Mouse (Mus musculus) brain, adult 2 months (tissue): ENCODE measurements at regions not wholly inside any gene's neighbourhood (a gene's known extent, or its start where the extent isn't known, plus 50 kb on each side); places are given as distances from the start of the nearest gene placed in this dataset.
A peak's percentile ranks its signal among the peaks of the same experiment; 100 is the strongest.

Experiments used
- DNase-seq: peaks from one replicate; pipeline ENCODE4 v3.0.0; 2011; ENCODE audit warnings: low read depth, low spot score

DNA sequence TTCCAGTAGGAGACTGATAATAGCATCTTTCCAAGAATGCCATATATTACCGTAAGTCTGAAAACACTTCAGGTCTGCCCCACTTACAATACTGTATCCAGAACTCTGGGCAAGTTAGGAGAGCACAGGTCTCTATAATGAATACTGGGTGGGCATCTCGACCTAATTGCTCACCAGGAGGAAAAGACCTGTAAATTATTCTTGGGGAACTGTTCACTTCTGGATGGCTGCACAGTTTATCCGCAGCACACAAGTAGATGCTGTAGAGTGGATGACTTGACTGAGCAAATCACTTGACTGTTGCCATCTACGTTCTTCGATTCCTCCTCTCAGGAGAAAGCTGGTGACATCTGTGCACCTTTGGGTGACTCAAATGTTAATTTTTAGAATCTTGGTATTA lies 159.8 kb downstream of the Rpl36a-ps1 start:
- DNase-seq = no peak

- no peak for DNase-seq
These were observed 160.7 kb downstream of the Rpl36a-ps1 start for GRCm38 (mm10) chr14:98833230-98833999.

DNA sequence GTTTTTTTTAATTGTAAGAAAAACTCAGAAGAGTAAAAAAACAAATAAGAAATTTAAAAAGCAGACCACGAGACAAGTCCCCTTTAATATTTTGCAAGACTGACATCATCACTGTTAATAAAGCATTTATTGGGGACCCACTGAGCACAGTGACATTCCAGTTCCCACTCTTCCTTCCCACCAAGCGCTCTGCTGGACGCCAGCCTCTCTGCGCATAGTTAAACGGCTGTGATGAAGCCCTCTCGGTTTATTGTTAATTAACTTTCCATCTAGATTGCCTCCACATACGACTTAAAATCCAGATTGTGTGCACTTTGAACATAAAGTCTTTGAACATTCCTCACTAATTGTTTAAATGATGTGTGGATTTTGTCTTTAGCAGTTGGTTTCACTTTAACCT lies 161.7 kb downstream of the Rpl36a-ps1 start:
- DNase-seq = no peak

DNA sequence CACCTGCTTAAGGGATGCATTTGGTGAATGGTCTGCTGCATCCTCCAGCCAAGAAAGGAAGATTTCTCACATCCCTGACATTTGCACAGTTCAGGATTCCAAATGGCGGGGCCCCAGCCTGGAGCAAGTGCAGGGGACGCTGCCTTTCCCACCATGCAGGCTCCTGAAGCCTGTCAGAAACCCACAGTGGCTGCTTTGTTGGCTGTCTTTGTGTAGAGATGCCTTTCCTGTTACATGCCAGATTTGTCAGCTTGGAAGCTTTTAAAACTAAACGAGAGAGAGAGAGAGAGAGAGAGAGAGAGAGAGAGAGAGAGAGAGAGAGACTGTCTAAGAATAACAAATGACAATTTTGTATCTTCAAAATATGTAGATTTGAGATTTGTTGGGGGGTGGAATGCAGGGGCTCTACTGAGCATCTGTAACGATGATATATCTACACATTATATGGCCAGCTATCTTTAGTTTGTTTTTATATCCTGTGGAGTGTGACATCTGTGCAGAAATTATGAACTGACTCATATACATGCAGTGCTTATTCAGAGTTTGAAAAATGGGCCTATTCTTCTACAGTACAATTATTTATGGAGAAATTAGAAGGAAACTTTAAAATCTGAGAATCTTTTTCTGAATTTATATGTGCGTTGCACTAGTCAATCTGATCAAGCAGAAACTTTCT lies 164.0 kb downstream of the Rpl36a-ps1 start:
- DNase-seq = peak; percentile 16

- DNase-seq = no peak
These were observed 166.6 kb downstream of the Rpl36a-ps1 start for GRCm38 (mm10) chr14:98827490-98827889.

GRCm38 (mm10) chr14:98813657-98814056 lies 180.5 kb downstream of the Rpl36a-ps1 start:
- no peak for DNase-seq

DNA sequence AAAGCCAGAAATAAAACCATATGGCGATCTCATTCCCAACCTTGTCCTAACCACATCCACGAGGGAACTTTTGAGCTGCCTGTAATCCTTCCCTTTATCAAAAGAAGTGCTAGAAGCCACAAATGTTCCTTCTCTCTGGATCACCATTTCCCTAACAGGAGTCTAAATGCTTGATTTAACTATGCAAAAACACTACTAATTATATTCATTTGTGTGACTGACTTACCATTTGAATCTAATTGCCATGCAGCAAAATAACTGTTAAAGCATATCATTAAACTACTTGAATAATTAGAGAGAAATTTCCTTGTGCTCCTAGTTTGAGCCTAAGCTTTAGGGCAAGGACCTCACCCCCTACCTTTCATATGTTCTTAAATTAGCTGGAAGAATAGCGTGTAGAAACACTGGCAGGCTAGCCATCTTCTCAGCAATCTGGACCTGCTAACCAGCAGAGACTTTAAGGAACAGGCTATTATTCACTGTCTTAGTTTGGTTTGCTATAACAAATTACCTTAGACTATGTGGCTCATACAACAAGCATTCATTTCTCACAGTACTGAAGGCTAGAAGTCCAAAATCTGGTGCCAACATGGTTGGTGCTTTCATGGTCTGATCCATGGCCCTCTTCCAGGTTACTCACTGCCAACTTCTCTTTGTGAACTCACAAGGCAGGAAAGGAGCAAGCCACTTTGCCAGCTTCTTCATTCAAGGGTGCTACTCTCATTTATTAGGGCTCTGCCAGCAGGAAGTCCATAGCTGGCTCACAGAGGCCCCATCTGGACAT lies 183.7 kb downstream of the Rpl36a-ps1 start:
- peak; percentile 37 for DNase-seq

GRCm38 (mm10) chr14:98808117-98808516 lies 186.0 kb downstream of the Rpl36a-ps1 start:
- no peak for DNase-seq

DNA sequence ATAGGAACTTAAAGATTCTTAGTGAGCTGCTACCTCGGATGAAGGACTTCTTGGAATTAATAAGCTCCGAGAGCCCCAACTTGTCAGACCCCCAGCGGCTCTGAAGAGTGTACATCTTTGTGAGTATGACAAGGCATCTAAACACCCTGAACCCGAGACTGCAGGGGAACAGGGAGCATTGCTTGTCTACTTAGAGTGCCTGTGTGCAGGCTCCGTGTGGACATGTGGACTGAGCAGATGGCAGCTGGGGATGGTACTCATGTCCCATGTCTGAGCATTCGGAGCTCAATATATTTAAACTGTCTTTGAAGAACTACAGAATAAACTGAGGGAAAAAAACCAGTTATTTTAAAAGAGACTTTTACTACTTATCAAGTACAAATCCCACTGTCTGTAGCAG lies 189.1 kb downstream of the Rpl36a-ps1 start:
- peak; percentile 31 for DNase-seq

DNA sequence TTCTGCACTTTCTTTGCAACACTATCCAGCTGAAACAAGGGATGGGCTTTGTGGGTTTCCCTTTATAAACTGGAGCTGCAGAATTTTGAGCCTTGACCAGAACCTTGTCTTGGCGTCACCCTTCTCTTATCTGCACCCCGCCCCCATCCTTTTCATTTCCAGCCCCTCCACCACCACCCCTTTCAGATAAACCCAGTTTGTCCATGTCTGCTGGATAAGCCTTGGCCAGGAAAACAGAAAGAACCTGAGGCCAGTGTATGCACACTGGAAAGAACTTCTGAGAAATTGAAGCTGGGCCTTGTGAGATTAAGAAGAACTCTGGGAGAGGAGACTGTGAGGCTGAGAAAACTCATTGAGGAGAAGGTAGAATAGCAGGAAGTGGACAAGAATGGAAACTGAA lies 192.8 kb downstream of the Rpl36a-ps1 start:
- no peak for DNase-seq

DNA sequence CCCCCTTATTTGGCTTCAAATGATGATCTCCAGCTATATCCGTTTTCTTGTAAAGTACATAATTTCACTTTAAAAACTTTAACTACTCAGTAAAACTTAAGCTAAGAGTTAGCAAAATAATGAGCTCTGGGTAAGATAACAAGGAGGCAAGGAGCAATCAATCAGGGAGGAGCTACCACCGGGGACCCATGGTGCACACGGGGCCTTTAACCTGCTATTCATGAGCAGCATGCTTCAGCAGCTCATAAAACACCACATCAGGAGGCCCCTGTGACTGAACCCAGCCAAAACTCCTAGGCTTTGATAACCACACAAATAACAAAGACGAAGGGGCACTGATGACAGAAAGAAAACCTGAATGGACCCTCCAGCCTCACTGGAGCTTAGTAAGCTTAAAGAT lies 202.1 kb downstream of the Rpl36a-ps1 start:
- DNase-seq = no peak

DNA sequence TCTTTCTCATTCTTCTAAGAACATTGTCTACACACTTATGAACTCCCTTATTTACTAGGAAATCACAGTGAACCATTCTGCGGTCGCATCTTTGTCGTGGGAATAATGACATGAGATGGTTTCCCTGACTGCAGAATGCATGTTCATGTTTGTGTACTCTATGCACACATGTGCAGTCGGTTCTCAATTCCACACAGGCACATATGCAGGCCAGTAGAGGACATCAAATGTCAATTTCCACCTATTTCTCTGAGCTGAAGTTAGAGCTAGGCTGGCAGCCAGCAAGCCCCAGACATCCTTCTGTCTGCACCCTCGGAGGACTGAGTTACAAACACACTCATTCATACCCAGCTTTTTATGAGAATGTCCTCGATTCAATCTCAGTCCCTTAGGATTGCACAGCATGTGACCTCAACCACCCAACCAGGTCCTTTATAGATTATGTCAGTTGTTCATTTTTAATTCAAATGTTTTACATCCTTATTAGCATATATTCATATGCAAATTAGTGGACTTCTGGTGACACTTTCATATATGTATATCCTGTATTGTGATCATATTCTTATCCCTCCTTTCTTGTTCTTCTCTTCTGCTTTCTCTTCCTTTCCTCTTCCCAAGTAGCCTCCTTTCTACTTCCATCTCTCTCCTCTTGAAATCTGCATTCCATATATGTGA lies 202.7 kb downstream of the Rpl36a-ps1 start:
- no peak for DNase-seq

DNA sequence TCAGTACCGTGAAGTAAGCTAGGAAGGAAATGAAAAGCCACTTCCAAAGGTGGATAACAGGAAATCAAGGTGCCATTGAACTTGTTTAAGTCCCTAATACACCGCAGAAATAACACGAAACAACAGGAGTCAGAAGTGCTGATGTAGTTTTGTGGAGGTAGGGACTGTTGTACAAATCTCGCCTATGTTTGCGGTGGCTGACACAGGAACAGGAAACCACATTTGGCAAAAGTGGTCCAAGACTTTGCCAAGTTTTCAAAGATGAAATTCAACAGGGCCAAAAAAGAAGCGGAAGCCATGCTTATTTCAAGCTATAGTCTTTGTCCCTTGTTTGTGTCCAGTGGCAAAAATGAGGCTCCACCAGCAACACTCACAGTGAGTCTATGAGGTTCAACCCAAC lies 204.3 kb downstream of the Rpl36a-ps1 start:
- DNase-seq = no peak

DNA sequence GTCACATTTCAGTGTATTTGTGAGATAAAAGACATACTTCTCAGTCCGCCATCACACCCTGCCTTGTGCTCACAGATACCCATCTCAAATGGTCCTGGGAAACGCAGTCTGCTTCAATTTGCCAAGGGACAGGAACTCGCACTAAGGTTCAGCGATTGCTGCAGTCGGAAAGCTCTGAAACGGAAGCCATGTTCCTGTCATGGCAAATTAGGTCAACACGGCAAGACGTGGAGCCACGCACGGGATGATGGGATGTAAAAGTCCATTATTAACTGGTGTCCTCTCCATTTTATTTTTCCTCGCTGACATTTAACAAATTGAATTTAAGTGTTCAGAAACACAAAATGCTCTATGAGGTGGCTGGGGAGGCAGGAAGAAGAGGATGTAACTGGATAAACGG lies 212.4 kb downstream of the Rpl36a-ps1 start:
- DNase-seq = no peak

DNA sequence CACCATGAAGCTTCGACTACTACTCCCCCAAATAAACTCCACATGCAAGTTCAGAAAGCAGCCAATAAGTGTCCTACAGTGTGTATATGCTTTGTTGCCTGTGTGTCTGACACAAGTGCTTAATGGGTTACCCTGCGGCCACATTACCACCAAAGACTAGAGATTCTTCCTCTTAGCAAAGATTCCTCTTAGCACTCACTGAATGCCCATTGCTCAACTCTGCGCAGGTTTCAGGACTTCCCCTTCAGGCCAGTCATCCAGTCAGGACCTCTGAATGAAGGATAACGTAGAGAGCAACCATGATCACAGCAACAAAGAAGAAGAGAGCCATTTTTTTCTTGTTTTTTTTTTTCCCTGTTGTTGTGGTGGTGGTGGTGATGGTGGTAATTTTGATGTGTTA lies 222.0 kb downstream of the Rpl36a-ps1 start:
- DNase-seq = no peak

DNA sequence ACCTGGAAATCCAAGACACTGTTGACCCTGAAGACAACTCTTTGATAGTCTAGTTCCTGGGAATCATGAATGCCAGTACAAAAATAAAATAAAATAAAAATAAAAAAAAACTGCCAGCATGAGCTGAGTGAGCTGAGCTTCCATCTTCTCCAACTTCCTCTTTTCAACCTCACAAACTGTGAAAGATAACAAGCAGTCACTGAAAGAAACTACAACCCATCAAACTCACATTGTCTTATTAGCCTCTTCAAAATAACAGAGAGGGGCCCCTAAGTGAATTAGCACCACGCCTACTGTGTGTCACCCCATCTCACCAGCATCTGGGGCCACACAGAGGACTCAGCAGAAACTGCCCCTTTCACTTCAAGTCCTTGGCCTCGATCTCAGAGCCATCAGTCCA lies 225.3 kb downstream of the Rpl36a-ps1 start:
- DNase-seq = no peak

- DNase-seq = peak; percentile 41
These were observed 226.6 kb downstream of the Rpl36a-ps1 start for GRCm38 (mm10) chr14:98767481-98767880.

DNA sequence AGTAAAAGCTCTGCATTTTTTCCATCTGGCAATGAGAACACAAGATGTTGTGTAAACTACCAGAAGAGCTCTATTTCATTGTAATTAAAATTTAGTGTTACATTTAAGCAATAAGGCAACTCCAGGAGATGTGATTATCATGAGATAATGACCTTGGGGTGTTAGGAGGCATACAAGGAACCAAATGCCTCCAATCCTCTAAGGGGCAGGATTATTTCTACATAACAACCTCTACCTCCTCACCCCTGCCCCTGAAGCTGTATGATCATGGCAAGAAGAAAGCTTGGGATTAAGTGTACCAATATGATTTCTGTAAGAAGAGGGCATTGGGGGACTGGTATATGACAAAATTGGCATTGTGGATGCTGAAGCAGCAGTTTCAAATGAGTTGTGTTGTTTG lies 228.8 kb downstream of the Rpl36a-ps1 start:
- no peak for DNase-seq

- no peak for DNase-seq
These were observed 243.4 kb downstream of the Rpl36a-ps1 start for GRCm38 (mm10) chr14:98750766-98751165.

DNA sequence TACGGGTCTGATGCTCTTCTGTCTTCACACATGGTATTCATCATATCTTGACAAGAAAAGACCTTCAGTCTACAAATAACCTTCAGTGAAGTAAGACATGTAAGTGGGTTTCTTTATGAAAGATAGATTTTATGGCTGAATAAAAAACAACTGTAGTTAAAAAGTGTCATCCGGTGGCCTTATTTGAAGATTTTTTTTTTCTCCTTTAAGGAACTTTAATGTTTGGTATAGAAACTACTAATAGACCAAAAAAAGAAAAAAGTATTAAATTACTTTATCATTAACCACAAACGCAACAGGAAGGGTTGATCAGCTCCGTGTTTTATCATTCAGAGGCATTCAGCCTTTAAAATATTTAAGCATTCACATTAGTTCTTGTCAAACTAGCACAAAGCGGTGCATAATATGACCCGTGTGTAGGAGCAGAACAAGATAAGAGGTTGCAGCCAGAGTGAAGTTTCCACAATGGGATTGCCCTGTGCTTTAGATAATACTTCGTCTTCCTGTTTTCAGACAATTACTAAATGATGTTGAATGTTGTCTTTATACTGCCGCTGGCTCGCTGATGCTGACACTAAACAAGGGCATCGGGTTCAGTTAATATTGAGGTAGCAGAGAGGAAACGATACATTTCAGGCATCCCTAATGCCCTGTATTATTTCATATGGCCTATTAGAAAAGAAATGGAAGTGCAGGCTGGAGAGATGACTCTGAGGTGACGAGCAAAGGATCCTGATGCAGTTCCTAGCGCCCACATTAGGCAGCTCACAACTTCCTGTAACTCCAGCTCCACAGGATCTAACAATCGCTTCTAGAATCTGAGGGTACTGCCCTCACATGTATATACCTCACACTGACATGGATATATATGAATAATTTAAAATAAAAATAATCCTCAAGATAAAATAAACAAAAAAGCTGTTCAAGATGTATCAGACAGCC lies 244.8 kb downstream of the Rpl36a-ps1 start:
- no peak for DNase-seq
